Mouse (Mus musculus) MEL (cell line): ENCODE measurements at regions not wholly inside any gene's neighbourhood (a gene's known extent, or its start where the extent isn't known, plus 50 kb on each side); places are given as distances from the start of the nearest gene placed in this dataset.

Experiments used
- DNase-seq: peaks from one replicate; pipeline ENCODE4 v3.0.0; 2011; ENCODE audit warnings: low read depth, low spot score
- H3K27ac ChIP-seq: 2 replicates; pipeline ENCODE4 v1.5.1; 2012; ENCODE audit warnings: low read depth, mild to moderate bottlenecking, control low read depth, low read length, moderate library complexity; ENCODE audit not compliant: control insufficient read depth
- H3K27me3 ChIP-seq, 2 experiments: fragments of 150-350 bp in 1 of 2; sonication (generic) in 1 of 2; 2 replicates each; pipeline ENCODE4 v1.6.1; 2012; ENCODE audit warnings: low read length in 2 of 2, mild to moderate bottlenecking in 2 of 2, improper control_type of control experiment in 1 of 2, moderate library complexity in 1 of 2; ENCODE audit not compliant: insufficient read depth in 2 of 2, control insufficient read depth in 1 of 2
- H3K36me3 ChIP-seq, 2 experiments: 2 replicates each; pipeline ENCODE4 v1.6.1; 2012 to 2014; ENCODE audit warnings: low read length in 2 of 2, improper control_type of control experiment in 1 of 2, inconsistent platforms in 1 of 2, mild to moderate bottlenecking in 1 of 2; ENCODE audit not compliant: insufficient read depth in 2 of 2, control insufficient read depth in 1 of 2
- H3K4me1 ChIP-seq, 2 experiments: fragments of 150-350 bp in 1 of 2; sonication (generic) in 1 of 2; 2 replicates each; pipeline ENCODE4 v1.6.1; 2012; ENCODE audit warnings: low read length in 2 of 2, improper control_type of control experiment in 1 of 2, mild to moderate bottlenecking in 1 of 2; ENCODE audit not compliant: insufficient read depth in 2 of 2, control insufficient read depth in 1 of 2
- H3K4me3 ChIP-seq, 2 experiments: fragments of 150-350 bp in 1 of 2; sonication (generic) in 1 of 2; 2 replicates each; pipeline ENCODE4 v1.5.1; 2012; ENCODE audit warnings: low read depth in 2 of 2, low read length in 2 of 2, mild to moderate bottlenecking in 2 of 2, moderate library complexity in 2 of 2, control low read depth in 1 of 2, improper control_type of control experiment in 1 of 2; ENCODE audit not compliant: control insufficient read depth in 1 of 2, insufficient read depth in 1 of 2
- H3K79me2 ChIP-seq: 2 replicates; pipeline ENCODE4 v1.6.1; 2012; ENCODE audit warnings: mild to moderate bottlenecking, low read length, moderate library complexity; ENCODE audit not compliant: control insufficient read depth, poor library complexity, insufficient read depth
- H3K9ac ChIP-seq: 2 replicates; pipeline ENCODE4 v1.6.1; 2012; ENCODE audit warnings: low read depth, mild to moderate bottlenecking, control low read depth, low read length, moderate library complexity; ENCODE audit not compliant: control insufficient read depth, poor library complexity, severe bottlenecking
- H3K9me3 ChIP-seq: fragments of 150-350 bp; sonication (generic); replicated peaks from 2 replicates; pipeline ENCODE4 v1.6.1; 2012; ENCODE audit warnings: mild to moderate bottlenecking, low read length, improper control_type of control experiment, moderate library complexity; ENCODE audit not compliant: insufficient read depth
- CHD2 ChIP-seq: IDR thresholded peaks from 2 replicates; pipeline ENCODE4 v1.6.1; 2011; ENCODE audit warnings: low read length, improper control_type of control experiment
- CTCF ChIP-seq, 3 experiments: IDR thresholded peaks in 2 of 3; conservative IDR thresholded peaks in 1 of 3; 2 replicates each; pipeline ENCODE4 v1.5.1; 2011 to 2012; ENCODE audit warnings: low read length in 3 of 3, low read depth in 2 of 3, mild to moderate bottlenecking in 2 of 3, improper control_type of control experiment in 1 of 3, inconsistent platforms in 1 of 3, mixed read lengths in 1 of 3, moderate library complexity in 1 of 3; ENCODE audit not compliant: control insufficient read depth in 1 of 3, insufficient read depth in 1 of 3, poor library complexity in 1 of 3, severe bottlenecking in 1 of 3
- E2F4 ChIP-seq: IDR thresholded peaks from 2 replicates; pipeline ENCODE4 v1.6.1; 2011; ENCODE audit warnings: low read depth, low read length, improper control_type of control experiment, borderline replicate concordance
- EP300 ChIP-seq, 2 experiments: IDR thresholded peaks; 2 replicates each; pipeline ENCODE4 v1.6.1; 2011; ENCODE audit warnings: improper control_type of control experiment in 2 of 2, low read length in 2 of 2, low read depth in 1 of 2, mild to moderate bottlenecking in 1 of 2
- MAFK ChIP-seq: IDR thresholded peaks from 2 replicates; pipeline ENCODE4 v1.6.1; 2011; ENCODE audit warnings: low read depth, mild to moderate bottlenecking, low read length, improper control_type of control experiment, borderline replicate concordance
- MAX ChIP-seq: IDR thresholded peaks from 2 replicates; pipeline ENCODE4 v1.6.1; 2011; ENCODE audit warnings: low read length, improper control_type of control experiment
- MXI1 ChIP-seq: IDR thresholded peaks from 2 replicates; pipeline ENCODE4 v1.6.1; 2011; ENCODE audit warnings: mild to moderate bottlenecking, low read depth, low read length, improper control_type of control experiment
- MYB ChIP-seq: IDR thresholded peaks from 2 replicates; pipeline ENCODE4 v1.6.1; 2011; ENCODE audit warnings: mild to moderate bottlenecking, low read depth, low read length, improper control_type of control experiment
- MYC ChIP-seq: IDR thresholded peaks from 2 replicates; pipeline ENCODE4 v1.6.1; 2011; ENCODE audit warnings: low read depth, mild to moderate bottlenecking, low read length, improper control_type of control experiment, moderate library complexity
- POLR2A ChIP-seq, 2 experiments: IDR thresholded peaks; 2 replicates each; pipeline ENCODE4 v1.6.1; 2011 to 2012; ENCODE audit warnings: low read length in 2 of 2, mild to moderate bottlenecking in 2 of 2, control low read depth in 1 of 2, improper control_type of control experiment in 1 of 2, low read depth in 1 of 2, moderate library complexity in 1 of 2; ENCODE audit not compliant: control insufficient read depth in 1 of 2, insufficient read depth in 1 of 2, poor library complexity in 1 of 2
- POLR2AphosphoS2 ChIP-seq: IDR thresholded peaks from 2 replicates; pipeline ENCODE4 v1.6.1; 2011; ENCODE audit warnings: low read length, improper control_type of control experiment
- POLR2AphosphoS5 ChIP-seq: IDR thresholded peaks from 2 replicates; pipeline ENCODE4 v1.6.1; 2012; ENCODE audit warnings: low read depth, borderline replicate concordance, mild to moderate bottlenecking, inconsistent platforms, low read length, moderate library complexity, mixed read lengths
- RAD21 ChIP-seq: IDR thresholded peaks from 2 replicates; pipeline ENCODE4 v1.6.1; 2011; ENCODE audit warnings: mild to moderate bottlenecking, low read depth, low read length, improper control_type of control experiment
- RCOR1 ChIP-seq: IDR thresholded peaks from 2 replicates; pipeline ENCODE4 v1.6.1; 2012; ENCODE audit warnings: low read depth, mild to moderate bottlenecking, inconsistent platforms, low read length, improper control_type of control experiment
- SIN3A ChIP-seq: IDR thresholded peaks from 2 replicates; pipeline ENCODE4 v1.6.1; 2012; ENCODE audit warnings: low read length, improper control_type of control experiment, inconsistent platforms
- SMC3 ChIP-seq: IDR thresholded peaks from 2 replicates; pipeline ENCODE4 v1.6.1; 2011; ENCODE audit warnings: low read depth, low read length, improper control_type of control experiment
- TBP ChIP-seq: IDR thresholded peaks from 2 replicates; pipeline ENCODE4 v1.8.0; 2011; ENCODE audit warnings: low read depth, low read length, improper control_type of control experiment
- TCF12 ChIP-seq: IDR thresholded peaks from 2 replicates; pipeline ENCODE4 v1.6.1; 2014; ENCODE audit warnings: low read depth, mild to moderate bottlenecking, inconsistent platforms, low read length, improper control_type of control experiment, moderate library complexity
- UBTF ChIP-seq: IDR thresholded peaks from 2 replicates; pipeline ENCODE4 v1.6.1; 2012; ENCODE audit warnings: low read depth, mild to moderate bottlenecking, inconsistent platforms, low read length, improper control_type of control experiment, moderate library complexity, borderline replicate concordance; ENCODE audit not compliant: insufficient read depth
- USF1 ChIP-seq: IDR thresholded peaks from 2 replicates; pipeline ENCODE4 v1.6.1; 2014; ENCODE audit warnings: low read depth, mild to moderate bottlenecking, inconsistent platforms, low read length, improper control_type of control experiment, moderate library complexity
- ZC3H11A ChIP-seq: IDR thresholded peaks from 2 replicates; pipeline ENCODE4 v1.6.1; 2012; ENCODE audit warnings: low read depth, mild to moderate bottlenecking, inconsistent platforms, low read length, improper control_type of control experiment
- ZKSCAN1 ChIP-seq: IDR thresholded peaks from 2 replicates; pipeline ENCODE4 v1.6.1; 2012; ENCODE audit warnings: low read depth, mild to moderate bottlenecking, inconsistent platforms, low read length, improper control_type of control experiment, moderate library complexity
- ZMIZ1 ChIP-seq: IDR thresholded peaks from 2 replicates; pipeline ENCODE4 v1.6.1; 2012; ENCODE audit warnings: low read depth, mild to moderate bottlenecking, inconsistent platforms, low read length, improper control_type of control experiment, moderate library complexity

DNA sequence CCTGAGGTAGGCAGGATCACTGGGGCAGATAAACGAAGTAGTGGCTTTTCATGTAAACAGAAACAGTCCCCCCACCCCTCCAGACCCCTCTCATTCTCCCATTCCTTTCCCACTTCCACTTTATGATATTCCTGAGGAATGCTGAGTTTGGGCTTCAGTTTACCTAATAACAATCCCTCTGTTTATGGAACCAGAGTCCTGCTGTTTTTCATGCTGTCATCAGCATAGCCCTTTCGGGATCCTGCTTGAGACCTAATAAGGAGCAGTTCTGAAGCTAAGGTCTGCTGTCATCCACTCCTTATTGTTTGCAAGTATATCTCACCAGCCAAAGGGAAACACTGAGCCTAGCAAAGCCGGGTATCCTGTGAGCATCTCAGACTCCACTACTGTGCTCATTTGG lies 479.6 kb upstream of the Jmjd1c start:
- no peak for DNase-seq

DNA sequence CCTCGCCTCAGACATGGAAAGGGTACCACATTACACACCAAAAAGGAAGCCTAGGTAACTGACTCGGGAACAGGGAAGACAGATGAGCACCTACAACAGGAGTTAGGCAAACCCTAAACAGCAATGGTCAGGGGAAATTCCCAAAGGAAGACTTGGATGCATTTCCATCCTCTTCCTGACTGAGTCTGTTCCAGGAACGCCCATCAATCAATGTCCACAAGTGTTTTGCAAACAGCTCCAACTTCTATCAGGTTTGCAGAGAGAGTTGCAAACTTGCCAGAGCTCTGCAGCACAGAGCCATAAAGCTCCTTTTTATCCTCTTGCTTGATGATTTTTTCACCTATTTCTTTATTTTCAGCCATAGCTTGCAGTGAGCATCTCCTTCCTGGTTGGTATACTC lies 464.9 kb upstream of the Jmjd1c start:
- no peak for DNase-seq
- H3K9ac ChIP-seq = no peak overlapping the region
- H3K9me3 ChIP-seq = no peaks in the 10 kb centered on the region
- TF ChIP-seq ZMIZ1 (no peak), POLR2AphosphoS2 (no peak)
- TF ChIP-seq, all 39 proteins: peak for 0
- H3K4me3 ChIP-seq = no peak overlapping the region
- H3K36me3 ChIP-seq = no peaks in the 10 kb centered on the region
- H3K4me1 ChIP-seq = no peaks in the 10 kb centered on the region
- H3K79me2 ChIP-seq = no peaks in the 10 kb centered on the region
- no peaks in the 10 kb centered on the region for H3K27me3 ChIP-seq
- no peak overlapping the region for H3K27ac ChIP-seq

More for the DNA sequence above, 479.6 kb upstream of the Jmjd1c start:
- no peaks in the 10 kb centered on the region for H3K36me3 ChIP-seq
- H3K9me3 ChIP-seq = no peaks in the 10 kb centered on the region
- no peak overlapping the region for H3K9ac ChIP-seq
- no peak overlapping the region for H3K4me3 ChIP-seq
- no peaks in the 10 kb centered on the region for H3K4me1 ChIP-seq
- no peak overlapping the region for H3K27ac ChIP-seq
- no peaks in the 10 kb centered on the region for H3K27me3 ChIP-seq
- no peak for TF ChIP-seq E2F4
- TF ChIP-seq MAFK = no peak
- no peak for TF ChIP-seq CTCF (IDR thresholded peaks at IDR 0.05 in 2 of 3, conservative IDR thresholded peaks at IDR 0.05 in 1 of 3; ENCODE audit: control insufficient read depth in 1 of 3, insufficient read depth in 1 of 3, low read depth in 2 of 3, low read length in 3 of 3, poor library complexity in 1 of 3, severe bottlenecking in 1 of 3)
- TF ChIP-seq SIN3A = no peak
- TF ChIP-seq ZC3H11A = no peak
- no peaks in the 10 kb centered on the region for H3K79me2 ChIP-seq

DNA sequence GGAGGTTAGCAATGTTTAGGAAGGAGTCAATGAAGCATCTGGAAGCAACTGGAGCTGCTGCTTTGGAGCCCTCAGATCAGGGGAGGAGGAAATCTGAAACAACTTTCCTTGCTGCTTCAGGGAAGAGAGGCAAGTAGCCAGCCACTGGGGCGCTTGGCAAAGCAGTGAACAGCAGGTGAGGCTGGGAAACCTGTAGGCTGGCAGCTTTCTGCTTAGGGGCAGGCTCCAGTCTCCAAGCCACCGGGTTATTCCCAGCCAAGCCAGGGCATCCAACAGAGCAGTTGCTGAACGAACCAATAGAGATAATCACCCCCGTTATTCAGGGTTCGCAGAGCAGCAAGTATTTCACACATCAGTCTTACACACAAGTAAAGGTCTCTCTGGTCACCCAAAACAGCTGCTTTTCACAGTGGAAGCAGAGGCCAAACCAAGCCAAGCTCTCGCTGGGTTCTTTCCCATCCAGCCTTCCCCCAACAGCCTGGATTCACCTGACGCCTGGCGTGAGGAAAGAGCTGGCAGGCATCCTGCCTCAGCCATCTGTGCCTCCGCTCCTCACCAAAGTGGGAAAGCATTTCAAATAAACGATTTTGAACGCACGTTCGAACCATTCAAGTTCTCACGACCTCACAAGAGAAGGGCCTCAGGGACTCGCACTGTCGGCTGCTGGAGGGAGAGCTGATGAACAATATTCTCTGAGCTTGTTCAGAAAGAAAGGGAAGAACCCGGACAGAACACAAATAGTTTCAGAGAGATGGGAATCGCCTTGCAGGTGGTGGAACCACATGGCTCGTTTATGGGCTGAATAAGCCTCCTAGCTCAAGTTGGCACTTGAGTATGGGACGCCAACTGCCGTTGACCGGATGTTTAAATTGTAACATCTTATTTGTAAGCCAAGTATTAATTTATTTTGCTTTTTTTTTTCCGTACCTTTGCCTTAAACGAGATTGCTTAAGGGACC lies 454.8 kb upstream of the Jmjd1c start:
- Histone ChIP-seq H3K79me2 (no peaks in the 10 kb centered on the region), H3K27me3 (no peaks in the 10 kb centered on the region), H3K27ac (no peak overlapping the region), H3K9me3 (no peaks in the 10 kb centered on the region), H3K4me1 (no peaks in the 10 kb centered on the region), H3K9ac (no peak overlapping the region), H3K4me3 (no peak overlapping the region), H3K36me3 (no peaks in the 10 kb centered on the region)
- TF ChIP-seq USF1 (no peak), TBP (no peak), MAX (no peak), RAD21 (no peak), SMC3 (no peak), MXI1 (no peak), ZMIZ1 (no peak), MYC (no peak), POLR2A (IDR thresholded peaks at IDR 0.05; ENCODE audit: control insufficient read depth in 1 of 2, insufficient read depth in 1 of 2, low read depth in 1 of 2, low read length in 2 of 2, poor library complexity in 1 of 2) (no peak), UBTF (no peak), EP300 (IDR thresholded peaks at IDR 0.05; ENCODE audit: low read depth in 1 of 2, low read length in 2 of 2) (no peak), RCOR1 (no peak), TCF12 (no peak), POLR2AphosphoS5 (no peak), MYB (no peak), CHD2 (no peak), ZKSCAN1 (no peak)
- no peak for DNase-seq
